Mouse (Mus musculus): ENCODE measurements around the gene Pik3cb.

Gene Pik3cb

GRCm38 (mm10) chr9:99001326-99001725 lies 139.1 kb downstream of the Pik3cb start:
- no peak for DNase-seq (ENCODE audit: low spot score in 2 of 2)

DNA sequence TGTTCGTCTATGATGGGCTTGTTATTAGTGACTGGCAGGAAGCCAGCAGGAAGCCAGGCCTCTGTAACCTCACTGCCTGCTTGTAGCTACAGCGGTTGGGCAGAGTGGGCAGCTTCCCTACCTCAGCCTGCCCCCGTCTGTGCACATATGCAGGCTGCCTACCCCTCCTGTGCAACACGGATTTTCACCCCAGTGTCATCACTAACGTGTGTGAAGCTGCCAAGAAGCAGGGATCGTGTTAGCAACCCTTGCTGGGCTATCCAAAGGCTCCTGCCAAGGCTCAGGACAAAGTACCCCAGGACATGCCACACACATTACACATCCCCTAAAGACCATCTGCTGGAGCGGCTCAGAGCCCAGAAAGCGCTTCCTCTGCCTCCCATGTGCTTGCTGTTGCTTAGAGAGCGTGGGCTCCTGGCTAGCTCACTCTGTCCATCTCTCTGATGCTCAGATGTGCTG lies 140.5 kb downstream of the Pik3cb start:
- no peak for DNase-seq (ENCODE audit: low spot score in 2 of 2)

DNA sequence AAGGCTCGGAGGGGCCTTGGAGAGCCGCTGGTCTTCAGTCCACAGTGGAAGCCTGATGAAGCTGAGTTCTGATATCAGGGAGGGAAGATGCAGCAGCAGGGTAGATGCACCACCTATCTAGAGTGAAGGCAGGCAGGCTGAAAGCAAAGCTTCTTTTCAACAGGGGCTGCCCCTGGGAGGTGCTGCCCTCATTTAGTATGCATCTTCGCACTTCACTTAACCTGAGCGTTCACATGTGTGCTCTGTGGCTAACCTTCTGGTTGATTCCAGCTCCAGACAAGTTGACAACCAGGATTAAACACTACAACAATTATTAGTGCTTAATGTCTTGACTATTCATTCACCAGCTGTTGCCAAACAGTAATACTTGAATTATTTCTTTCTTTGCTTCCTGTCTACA lies 146.3 kb downstream of the Pik3cb start:
- no peak for DNase-seq (ENCODE audit: low spot score in 2 of 2)

DNA sequence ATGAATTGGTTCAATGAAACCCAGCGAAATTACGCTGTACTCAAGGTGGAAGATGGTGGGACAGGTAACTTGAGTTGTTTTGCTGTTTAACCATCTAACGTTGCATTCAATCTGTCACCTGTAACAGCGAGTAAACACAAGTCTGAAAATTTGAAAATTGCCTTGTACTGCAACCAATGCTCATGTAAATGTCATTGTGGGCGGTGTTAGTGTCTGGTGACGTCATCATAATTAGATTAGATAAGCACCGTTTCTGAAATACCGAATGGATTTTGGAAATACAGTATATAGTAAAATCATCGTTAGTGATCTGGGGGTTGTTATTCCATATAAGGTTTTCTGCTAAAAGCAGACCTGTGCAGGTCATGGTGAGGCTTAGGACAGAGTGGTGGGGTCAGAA lies 153.3 kb downstream of the Pik3cb start:
- no peak for DNase-seq (ENCODE audit: low spot score in 2 of 2)

All from natural killer cell, adult 2 months (primary cell).